Mouse (Mus musculus): ENCODE results near the gene Gfer. TPM values are rescaled to one million over a fixed set of nuclear protein-coding genes. Genes with fewer than 3 reads are reported as not detected.

Gene Gfer
- total RNA-seq (2017): 29.3 and 45.5 TPM in 2 replicates

GRCm38 (mm10) chr17:24696011-24696697 lies at the start of gene Gfer, which contains the start of gene Noxo1:
Gfer (minus strand) TSS chr17:24696156.
Noxo1 (plus strand) TSS chr17:24696234.
- peak; percentile 42 to 67 for ATAC-seq (replicated peaks in 1 of 2; ENCODE audit: insufficient read depth in 1 of 2, low FRiP score in 2 of 2, low TSS enrichment in 1 of 2, low read depth in 1 of 2, poor library complexity in 2 of 2, severe bottlenecking in 2 of 2)

- no peak for ATAC-seq (replicated peaks in 1 of 2; ENCODE audit: insufficient read depth in 1 of 2, low FRiP score in 2 of 2, low TSS enrichment in 1 of 2, low read depth in 1 of 2, poor library complexity in 2 of 2, severe bottlenecking in 2 of 2)
Measured at GRCm38 (mm10) chr17:24744381-24744780, 48.4 kb upstream of the Gfer start.

- ATAC-seq (replicated peaks in 1 of 2; ENCODE audit: insufficient read depth in 1 of 2, low FRiP score in 2 of 2, low TSS enrichment in 1 of 2, low read depth in 1 of 2, poor library complexity in 2 of 2, severe bottlenecking in 2 of 2): no peak
Measured at GRCm38 (mm10) chr17:24743896-24744295, 47.9 kb upstream of the Gfer start.

- ATAC-seq (replicated peaks in 1 of 2; ENCODE audit: insufficient read depth in 1 of 2, low FRiP score in 2 of 2, low TSS enrichment in 1 of 2, low read depth in 1 of 2, poor library complexity in 2 of 2, severe bottlenecking in 2 of 2): no peak
Measured at GRCm38 (mm10) chr17:24742307-24742706, 46.4 kb upstream of the Gfer start.

- no peak for ATAC-seq (replicated peaks in 1 of 2; ENCODE audit: insufficient read depth in 1 of 2, low FRiP score in 2 of 2, low TSS enrichment in 1 of 2, low read depth in 1 of 2, poor library complexity in 2 of 2, severe bottlenecking in 2 of 2)
Measured at GRCm38 (mm10) chr17:24739926-24740325, 44.0 kb upstream of the Gfer start.

- no peak for ATAC-seq (replicated peaks in 1 of 2; ENCODE audit: insufficient read depth in 1 of 2, low FRiP score in 2 of 2, low TSS enrichment in 1 of 2, low read depth in 1 of 2, poor library complexity in 2 of 2, severe bottlenecking in 2 of 2)
Measured at GRCm38 (mm10) chr17:24738238-24738637, 42.3 kb upstream of the Gfer start.

- ATAC-seq (replicated peaks in 1 of 2; ENCODE audit: insufficient read depth in 1 of 2, low FRiP score in 2 of 2, low TSS enrichment in 1 of 2, low read depth in 1 of 2, poor library complexity in 2 of 2, severe bottlenecking in 2 of 2): peak in 1 of 2 experiments; percentile 23; a peak in 1 of 4 replicates
Measured at GRCm38 (mm10) chr17:24737135-24737810, 41.3 kb upstream of the Gfer start.

GRCm38 (mm10) chr17:24736330-24737051 lies 40.5 kb upstream of the Gfer start, which contains the start of gene Msrb1:
Msrb1 (plus strand) TSS chr17:24736642.
- ATAC-seq (replicated peaks in 1 of 2; ENCODE audit: insufficient read depth in 1 of 2, low FRiP score in 2 of 2, low TSS enrichment in 1 of 2, low read depth in 1 of 2, poor library complexity in 2 of 2, severe bottlenecking in 2 of 2): peak; percentile 94 to 97

- ATAC-seq (replicated peaks in 1 of 2; ENCODE audit: insufficient read depth in 1 of 2, low FRiP score in 2 of 2, low TSS enrichment in 1 of 2, low read depth in 1 of 2, poor library complexity in 2 of 2, severe bottlenecking in 2 of 2): no peak
Measured at GRCm38 (mm10) chr17:24735446-24735845, 39.5 kb upstream of the Gfer start.

GRCm38 (mm10) chr17:24734513-24734912 lies 38.6 kb upstream of the Gfer start:
- no peak for ATAC-seq (replicated peaks in 1 of 2; ENCODE audit: insufficient read depth in 1 of 2, low FRiP score in 2 of 2, low TSS enrichment in 1 of 2, low read depth in 1 of 2, poor library complexity in 2 of 2, severe bottlenecking in 2 of 2)

GRCm38 (mm10) chr17:24733434-24734050 lies 37.6 kb upstream of the Gfer start:
- no peak for ATAC-seq (replicated peaks in 1 of 2; ENCODE audit: insufficient read depth in 1 of 2, low FRiP score in 2 of 2, low TSS enrichment in 1 of 2, low read depth in 1 of 2, poor library complexity in 2 of 2, severe bottlenecking in 2 of 2)

- no peak for ATAC-seq (replicated peaks in 1 of 2; ENCODE audit: insufficient read depth in 1 of 2, low FRiP score in 2 of 2, low TSS enrichment in 1 of 2, low read depth in 1 of 2, poor library complexity in 2 of 2, severe bottlenecking in 2 of 2)
Measured at GRCm38 (mm10) chr17:24732233-24732935, 36.4 kb upstream of the Gfer start.

GRCm38 (mm10) chr17:24730787-24731186 lies 34.8 kb upstream of the Gfer start:
- ATAC-seq (replicated peaks in 1 of 2; ENCODE audit: insufficient read depth in 1 of 2, low FRiP score in 2 of 2, low TSS enrichment in 1 of 2, low read depth in 1 of 2, poor library complexity in 2 of 2, severe bottlenecking in 2 of 2): no peak

- no peak for ATAC-seq (replicated peaks in 1 of 2; ENCODE audit: insufficient read depth in 1 of 2, low FRiP score in 2 of 2, low TSS enrichment in 1 of 2, low read depth in 1 of 2, poor library complexity in 2 of 2, severe bottlenecking in 2 of 2)
Measured at GRCm38 (mm10) chr17:24729067-24729466, 33.1 kb upstream of the Gfer start.

- no peak for ATAC-seq (replicated peaks in 1 of 2; ENCODE audit: insufficient read depth in 1 of 2, low FRiP score in 2 of 2, low TSS enrichment in 1 of 2, low read depth in 1 of 2, poor library complexity in 2 of 2, severe bottlenecking in 2 of 2)
Measured at GRCm38 (mm10) chr17:24728184-24728583, 32.2 kb upstream of the Gfer start.

- no peak for ATAC-seq (replicated peaks in 1 of 2; ENCODE audit: insufficient read depth in 1 of 2, low FRiP score in 2 of 2, low TSS enrichment in 1 of 2, low read depth in 1 of 2, poor library complexity in 2 of 2, severe bottlenecking in 2 of 2)
Measured at GRCm38 (mm10) chr17:24727618-24728017, 31.7 kb upstream of the Gfer start, which contains the start of gene Rpl3l. Rpl3l (plus strand) TSS chr17:24727820.

Data from hematopoietic stem cell, adult 5-6 weeks (primary cell).